Mouse (Mus musculus) limb, embryonic 12.5 days (tissue): ENCODE measurements around the gene Bcat1. TPM values are rescaled to one million over a fixed set of nuclear protein-coding genes. Genes with fewer than 3 reads are reported as not detected.

ENCODE experiments used
- ATAC-seq: fragments of 200-750 bp; cut with Nextera tagmentation; 2 replicates; pipeline ENCODE4 v1.8.0; 2017; ENCODE audit warnings: low read depth, moderate TSS enrichment; ENCODE audit not compliant: insufficient number of reproducible peaks, insufficient read depth, low FRiP score, low TSS enrichment
- H3K27ac ChIP-seq: fragments of 300-500 bp; sonication (generic); 2 replicates; pipeline ENCODE4 v1.5.1; 2016; ENCODE audit warnings: mild to moderate bottlenecking, moderate library complexity
- H3K27me3 ChIP-seq: fragments of 300-500 bp; sonication (generic); 2 replicates; pipeline ENCODE4 v1.6.1; 2016; ENCODE audit warnings: mild to moderate bottlenecking, moderate library complexity
- H3K36me3 ChIP-seq: fragments of 300-500 bp; sonication (generic); 2 replicates; pipeline ENCODE4 v1.6.1; 2016; ENCODE audit warnings: mild to moderate bottlenecking, moderate library complexity
- H3K4me1 ChIP-seq: fragments of 300-500 bp; sonication (generic); replicated peaks from 2 replicates; pipeline ENCODE4 v1.6.1; 2016
- H3K4me2 ChIP-seq: fragments of 300-500 bp; sonication (generic); 2 replicates; pipeline ENCODE4 v1.6.1; 2016; ENCODE audit warnings: mild to moderate bottlenecking, moderate library complexity
- H3K4me3 ChIP-seq: fragments of 300-500 bp; sonication (generic); replicated peaks from 2 replicates; pipeline ENCODE4 v1.5.1; 2016; ENCODE audit warnings: mild to moderate bottlenecking
- H3K9ac ChIP-seq: fragments of 300-500 bp; sonication (generic); replicated peaks from 2 replicates; pipeline ENCODE4 v1.6.1; 2016; ENCODE audit warnings: mild to moderate bottlenecking, moderate library complexity
- H3K9me3 ChIP-seq: fragments of 300-500 bp; sonication (generic); 2 replicates; pipeline ENCODE4 v1.6.1; 2016; ENCODE audit warnings: mild to moderate bottlenecking, moderate library complexity
- whole genome bisulfite sequencing: fragments of 180-500 bp; shearing (Covaris S2); methylation state at CpG from one replicate; pipeline ENCODE4 v1.1.7; 2016; 5-methylcytosine and 5-hydroxymethylcytosine counted together
- polyA plus RNA-seq: library from polyadenylated mRNA; unstranded; fragments of >200 nt; fragmentation: Nextera tagmentation; extraction: Ambion mirVana; gene quantifications from 2 replicates; pipeline ENCODE4 v1.2.1, GENCODE M21; 2016

Gene Bcat1
- polyA plus RNA-seq, 1 experiment from 2014 or later, result 41.7 TPM

DNA sequence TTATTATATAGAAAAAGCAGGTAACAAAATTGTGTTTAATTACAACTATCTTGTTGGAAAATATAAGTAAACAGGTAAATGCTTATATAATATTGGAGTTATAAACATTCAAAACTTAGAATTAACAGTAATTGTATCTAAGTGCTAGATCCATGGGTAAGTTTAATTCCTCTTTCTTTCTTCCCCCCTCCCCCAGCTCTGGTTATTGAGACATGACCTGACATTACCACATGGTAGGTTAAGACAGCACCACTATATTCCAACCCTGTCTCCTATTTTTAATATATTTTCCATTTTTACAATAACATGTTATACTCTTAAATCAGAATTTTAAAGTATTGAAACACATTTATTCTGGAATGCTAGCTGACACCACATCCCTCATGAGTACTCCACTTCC lies 72.5 kb downstream of the Bcat1 start:
- ATAC-seq, result no peak
- peaks cover 4% of the 10 kb centered on the region; the same call in 1 of the 2 replicates for H3K4me1 ChIP-seq
- H3K4me2 ChIP-seq, result no peak overlapping the region
- H3K27ac ChIP-seq, result no peak overlapping the region
- H3K4me3 ChIP-seq, result no peak overlapping the region
- no peaks in the 10 kb centered on the region for H3K9me3 ChIP-seq
- H3K27me3 ChIP-seq, result no peaks in the 10 kb centered on the region
- no peak overlapping the region for H3K9ac ChIP-seq
- peaks cover 8% of the 10 kb centered on the region; the same call in 1 of the 2 replicates for H3K36me3 ChIP-seq

DNA sequence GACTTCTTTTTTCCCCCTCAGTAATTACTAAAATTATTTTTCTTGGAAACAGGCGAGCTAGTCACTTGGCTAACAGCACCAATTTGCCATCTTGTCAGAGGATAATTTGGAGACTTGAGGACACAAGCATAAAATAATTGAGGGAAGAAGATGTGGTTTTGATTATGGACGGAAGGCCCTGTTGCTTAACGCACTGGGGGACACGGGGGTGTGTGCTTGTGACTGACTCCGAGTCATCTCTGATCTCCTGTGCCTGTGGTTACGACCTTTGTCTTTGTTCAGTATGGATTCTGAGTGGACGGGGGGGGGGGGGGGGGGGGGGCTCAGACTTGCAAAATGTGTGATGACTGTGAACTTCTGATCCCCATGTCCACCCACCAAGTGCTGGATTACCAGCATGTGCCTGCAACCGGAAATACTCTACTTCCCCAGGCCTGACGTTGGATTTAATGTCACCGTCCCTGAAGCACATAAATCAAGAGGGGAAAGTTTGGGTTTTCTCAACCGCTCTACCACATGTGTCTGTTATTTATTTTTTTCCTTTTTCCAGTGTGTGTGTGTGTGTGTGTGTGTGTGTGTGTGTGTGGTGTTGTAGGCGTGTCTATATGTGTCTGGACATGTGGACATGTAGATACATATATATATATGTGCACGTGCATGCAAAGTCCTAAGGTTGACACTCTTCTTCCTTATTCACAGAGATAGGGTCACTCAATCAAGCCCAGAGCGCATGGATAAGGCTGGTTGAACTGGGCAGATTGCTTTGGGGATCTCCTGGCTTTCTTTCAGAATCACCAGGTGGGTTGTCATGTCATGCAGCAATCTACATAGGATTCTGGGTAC lies 73.7 kb downstream of the Bcat1 start:
- Histone ChIP-seq H3K9ac (no peak overlapping the region), H3K4me3 (no peak overlapping the region), H3K27ac (no peak overlapping the region), H3K4me1 (peaks cover 4% of the 10 kb centered on the region; the same call in 1 of the 2 replicates), H3K27me3 (no peaks in the 10 kb centered on the region), H3K4me2 (no peak overlapping the region), H3K9me3 (no peaks in the 10 kb centered on the region), H3K36me3 (peaks cover 8% of the 10 kb centered on the region; the same call in 1 of the 2 replicates)
- 40% methylated on average over 13 of the region's 14 CpGs for WGBS
- no peak for ATAC-seq

DNA sequence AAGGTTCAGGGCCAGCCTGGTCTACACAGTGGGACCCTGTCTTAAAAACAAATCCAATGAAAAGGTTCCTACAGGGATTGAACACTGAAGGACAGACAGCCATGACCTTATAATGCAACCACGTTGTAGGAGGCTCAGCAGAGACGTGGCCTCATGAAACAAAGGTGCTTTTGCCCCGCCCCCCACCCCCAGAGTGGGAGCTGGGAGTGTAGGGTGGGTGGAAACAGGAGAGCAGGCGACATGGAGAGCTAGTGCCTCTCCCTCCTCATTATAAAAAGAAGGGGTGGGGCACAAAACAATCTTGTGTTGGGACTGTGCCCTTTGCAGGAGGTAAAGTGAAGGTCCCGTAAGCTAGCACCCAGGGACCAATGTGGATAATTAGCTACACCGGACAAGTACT lies 74.5 kb downstream of the Bcat1 start:
- Histone ChIP-seq H3K4me2 (no peak overlapping the region), H3K27ac (no peak overlapping the region), H3K36me3 (peaks cover 2% of the 10 kb centered on the region; the same call in 1 of the 2 replicates), H3K9me3 (no peaks in the 10 kb centered on the region), H3K9ac (no peak overlapping the region), H3K4me1 (peaks cover 4% of the 10 kb centered on the region; the same call in 1 of the 2 replicates), H3K27me3 (no peaks in the 10 kb centered on the region), H3K4me3 (no peak overlapping the region)
- WGBS, result 68% methylated on average over 6 of the region's 6 CpGs
- ATAC-seq, result no peak

GRCm38 (mm10) chr6:144997229-144997628 lies 78.8 kb downstream of the Bcat1 start:
- Histone ChIP-seq H3K4me3 (no peak overlapping the region), H3K9me3 (no peaks in the 10 kb centered on the region), H3K27me3 (no peaks in the 10 kb centered on the region), H3K9ac (no peak overlapping the region), H3K4me2 (no peak overlapping the region), H3K36me3 (no peaks in the 10 kb centered on the region), H3K27ac (no peak overlapping the region), H3K4me1 (peaks cover 4% of the 10 kb centered on the region; the same call in 1 of the 2 replicates)
- 89% methylated on average over 3 of the region's 3 CpGs for WGBS
- no peak for ATAC-seq

GRCm38 (mm10) chr6:144992111-144992510 lies 83.9 kb downstream of the Bcat1 start:
- Histone ChIP-seq H3K36me3 (no peaks in the 10 kb centered on the region), H3K9ac (no peak overlapping the region), H3K4me1 (no peaks in the 10 kb centered on the region), H3K27me3 (no peaks in the 10 kb centered on the region), H3K4me3 (no peak overlapping the region), H3K27ac (no peak overlapping the region), H3K4me2 (no peak overlapping the region), H3K9me3 (no peaks in the 10 kb centered on the region)
- no peak for ATAC-seq
- 46% methylated on average over 3 of the region's 3 CpGs for WGBS

DNA sequence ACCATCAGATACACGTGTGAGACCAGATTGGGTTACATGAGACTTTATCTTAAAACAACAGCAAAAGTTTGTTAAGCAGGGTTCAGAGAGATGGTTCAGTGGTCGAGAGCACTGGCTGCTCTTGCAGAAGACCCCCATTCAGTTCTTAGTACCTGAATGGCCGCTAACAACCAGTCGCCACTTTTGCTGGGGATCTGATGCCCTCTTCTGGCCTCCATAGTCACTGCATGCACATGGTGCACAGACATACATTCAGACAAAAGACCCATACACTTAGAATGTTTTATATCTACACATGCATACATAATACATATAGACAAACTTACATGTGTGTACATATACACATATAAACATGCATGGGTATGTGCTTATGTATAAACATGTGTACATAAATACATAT lies 86.8 kb downstream of the Bcat1 start:
- Histone ChIP-seq H3K36me3 (no peaks in the 10 kb centered on the region), H3K27ac (no peak overlapping the region), H3K4me1 (no peaks in the 10 kb centered on the region), H3K27me3 (no peaks in the 10 kb centered on the region), H3K9ac (no peak overlapping the region), H3K9me3 (no peaks in the 10 kb centered on the region), H3K4me2 (no peak overlapping the region), H3K4me3 (no peak overlapping the region)
- 89% methylated on average over 4 of the region's 4 CpGs for WGBS
- no peak for ATAC-seq

DNA sequence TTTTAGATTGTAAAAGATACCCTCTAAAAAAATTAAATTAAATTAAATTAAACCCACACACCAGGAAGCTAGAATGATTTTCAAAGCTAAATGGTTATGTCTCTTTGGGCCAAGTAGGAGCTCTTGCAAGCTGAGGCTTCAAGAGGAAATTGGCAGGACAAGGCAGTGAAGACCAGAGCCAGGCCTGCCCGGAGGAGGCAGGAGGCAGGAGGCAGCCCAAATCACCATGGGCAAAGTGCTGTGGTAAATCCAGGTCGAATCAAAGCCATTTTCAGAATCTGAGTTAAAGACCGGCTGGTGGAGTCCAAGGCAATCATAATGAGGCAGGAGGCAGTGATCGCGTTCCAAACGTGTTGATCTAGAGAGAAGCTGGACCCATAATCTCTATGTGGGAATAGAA lies 88.3 kb downstream of the Bcat1 start:
- no peak for ATAC-seq
- no peak overlapping the region for H3K4me3 ChIP-seq
- no peak overlapping the region for H3K27ac ChIP-seq
- H3K36me3 ChIP-seq, result no peaks in the 10 kb centered on the region
- 76% methylated on average over 6 of the region's 6 CpGs for WGBS
- H3K4me2 ChIP-seq, result no peak overlapping the region
- no peak overlapping the region for H3K9ac ChIP-seq
- no peaks in the 10 kb centered on the region for H3K9me3 ChIP-seq
- no peaks in the 10 kb centered on the region for H3K4me1 ChIP-seq
- H3K27me3 ChIP-seq, result no peaks in the 10 kb centered on the region

GRCm38 (mm10) chr6:144987216-144987615 lies 88.8 kb downstream of the Bcat1 start:
- H3K9me3 ChIP-seq, result no peaks in the 10 kb centered on the region
- H3K36me3 ChIP-seq, result no peaks in the 10 kb centered on the region
- no peak overlapping the region for H3K4me2 ChIP-seq
- H3K9ac ChIP-seq, result no peak overlapping the region
- no peak overlapping the region for H3K27ac ChIP-seq
- 75% methylated on average over 7 of the region's 7 CpGs for WGBS
- H3K4me1 ChIP-seq, result no peaks in the 10 kb centered on the region
- no peak for ATAC-seq
- H3K4me3 ChIP-seq, result no peak overlapping the region
- no peaks in the 10 kb centered on the region for H3K27me3 ChIP-seq

GRCm38 (mm10) chr6:144984221-144984620 lies 91.8 kb downstream of the Bcat1 start:
- no peak overlapping the region for H3K27ac ChIP-seq
- no peak overlapping the region for H3K9ac ChIP-seq
- H3K27me3 ChIP-seq, result no peaks in the 10 kb centered on the region
- ATAC-seq, result no peak
- H3K4me3 ChIP-seq, result no peak overlapping the region
- no peaks in the 10 kb centered on the region for H3K4me1 ChIP-seq
- WGBS, result 88% methylated on average over 8 of the region's 8 CpGs
- no peaks in the 10 kb centered on the region for H3K36me3 ChIP-seq
- no peaks in the 10 kb centered on the region for H3K9me3 ChIP-seq
- H3K4me2 ChIP-seq, result no peak overlapping the region

GRCm38 (mm10) chr6:144982093-144982492 lies 93.9 kb downstream of the Bcat1 start:
- 81% methylated on average over 3 of the region's 3 CpGs for WGBS
- no peak overlapping the region for H3K4me3 ChIP-seq
- no peaks in the 10 kb centered on the region for H3K27me3 ChIP-seq
- ATAC-seq, result no peak
- H3K9me3 ChIP-seq, result no peaks in the 10 kb centered on the region
- no peaks in the 10 kb centered on the region for H3K4me1 ChIP-seq
- H3K27ac ChIP-seq, result no peak overlapping the region
- no peaks in the 10 kb centered on the region for H3K36me3 ChIP-seq
- no peak overlapping the region for H3K9ac ChIP-seq
- no peak overlapping the region for H3K4me2 ChIP-seq

GRCm38 (mm10) chr6:144972351-144972750 lies 103.6 kb downstream of the Bcat1 start:
- no peaks in the 10 kb centered on the region for H3K27me3 ChIP-seq
- no peaks in the 10 kb centered on the region for H3K9me3 ChIP-seq
- ATAC-seq, result no peak
- no peak overlapping the region for H3K4me3 ChIP-seq
- H3K4me2 ChIP-seq, result no peak overlapping the region
- no peak overlapping the region for H3K27ac ChIP-seq
- no peak overlapping the region for H3K9ac ChIP-seq
- no peaks in the 10 kb centered on the region for H3K4me1 ChIP-seq
- 87% methylated on average over 8 of the region's 8 CpGs for WGBS
- no peaks in the 10 kb centered on the region for H3K36me3 ChIP-seq

GRCm38 (mm10) chr6:144970900-144971299 lies 105.1 kb downstream of the Bcat1 start:
- no peak overlapping the region for H3K4me2 ChIP-seq
- no peaks in the 10 kb centered on the region for H3K4me1 ChIP-seq
- ATAC-seq, result no peak
- H3K9ac ChIP-seq, result no peak overlapping the region
- H3K36me3 ChIP-seq, result no peaks in the 10 kb centered on the region
- 77% methylated on average over 4 of the region's 4 CpGs for WGBS
- no peak overlapping the region for H3K4me3 ChIP-seq
- H3K27me3 ChIP-seq, result no peaks in the 10 kb centered on the region
- no peaks in the 10 kb centered on the region for H3K9me3 ChIP-seq
- H3K27ac ChIP-seq, result no peak overlapping the region
